Mouse (Mus musculus): Measurements from ENCODE around the gene Tmem72.

DNA sequence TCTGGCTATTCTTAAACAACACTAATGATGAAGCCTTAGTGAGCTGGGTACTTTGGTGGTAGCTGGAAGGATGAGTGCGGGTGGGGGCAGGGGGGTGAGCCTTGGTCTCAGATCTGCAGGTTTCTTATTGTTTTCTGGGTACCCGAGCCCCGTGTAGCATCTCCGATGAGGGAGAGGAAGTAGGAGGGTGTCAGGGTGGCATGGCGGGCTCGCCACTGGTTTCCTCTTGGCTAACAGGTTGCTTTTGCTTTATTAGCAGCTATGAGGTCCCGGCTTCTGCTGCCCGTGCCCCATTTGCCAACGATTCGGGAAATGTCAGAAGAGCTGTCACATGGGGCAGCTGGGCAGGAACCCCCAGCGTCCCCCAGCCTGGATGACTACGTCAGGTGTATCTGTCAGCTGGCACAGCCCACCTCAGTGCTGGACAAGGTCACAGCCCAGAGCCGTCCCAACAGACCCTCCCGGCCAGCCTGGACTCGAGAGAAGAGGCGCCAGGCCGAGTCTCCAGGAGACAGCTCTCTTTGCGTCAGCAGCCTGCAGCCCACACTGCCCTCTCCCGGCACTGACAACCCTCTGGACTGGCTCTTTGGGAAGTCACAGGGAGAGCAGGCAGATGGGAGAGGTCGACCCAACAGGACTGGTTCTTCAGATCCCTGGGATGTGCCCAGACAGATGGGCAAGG is 65.1 kb downstream of the Tmem72 start:
- TF ChIP-seq POLR2A (IDR thresholded peaks at IDR 0.05; ENCODE audit: insufficient read depth, low read depth, low read length) (no peak), CTCF (IDR thresholded peaks at IDR 0.05) (peak; percentile 83), EP300 (IDR thresholded peaks at IDR 0.05; ENCODE audit: insufficient read depth, low read depth, low read length) (peak; percentile 59)
